ENCODE assay signal across 14 mouse cellular contexts in the genomic region with DNA sequence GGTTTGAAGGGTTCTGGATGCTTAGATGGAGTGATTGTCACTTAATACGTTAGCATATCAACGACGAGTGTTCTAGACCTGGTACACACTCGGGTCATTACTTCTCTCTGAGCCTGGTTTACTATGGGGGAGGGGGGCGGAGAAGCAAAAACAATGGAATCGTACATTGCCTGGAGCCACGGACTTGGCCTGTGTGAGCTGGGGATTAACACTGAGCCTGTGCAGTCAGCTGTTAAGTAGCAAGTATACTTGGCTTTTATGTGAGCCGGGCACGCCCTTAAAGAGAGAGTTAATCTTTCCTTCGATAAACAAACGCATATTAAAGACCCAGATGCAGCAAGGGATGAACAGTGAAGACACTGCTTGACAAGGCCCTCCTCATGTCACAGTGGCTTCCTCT. TPM values are rescaled to one million over a fixed set of nuclear protein-coding genes. Genes with fewer than 3 reads are reported as not detected.
DNase-seq lines count a peak whose midpoint lies in the region; ATAC-seq and TF ChIP-seq lines count a peak whose summit lies in the region.
"Had no signal": no experiment of that assay in that cellular context is flagged by ENCODE, and none has a peak within 500 bp of the region (broad histone marks: within the 10 kb centered on the region; RNA-seq: fewer than 3 reads in every experiment).

No protein-coding gene starts in this region.

- H3K27ac ChIP-seq in kidney, embryonic 15.5 days: peak overlapping the region; percentile 79
- no peak overlapping the region for H3K27ac ChIP-seq in midbrain, embryonic 13.5 days
- H3K27ac ChIP-seq in midbrain, embryonic 15.5 days: no peak overlapping the region
- H3K27ac ChIP-seq in left cerebral cortex, adult 2 months: no peak overlapping the region
- H3K27ac ChIP-seq: layer of hippocampus, adult 2 months; limb, embryonic 10.5 days had no signal

- H3K9ac ChIP-seq in kidney, embryonic 15.5 days: no peak overlapping the region
- H3K9ac ChIP-seq in midbrain, embryonic 13.5 days (replicated peaks): no peak overlapping the region
- no peak overlapping the region for H3K9ac ChIP-seq in midbrain, embryonic 15.5 days
- H3K9ac ChIP-seq: lung, embryonic 14.5 days had no signal

- H3K27me3 ChIP-seq in kidney, embryonic 15.5 days: no peaks in the 10 kb centered on the region
- no peaks in the 10 kb centered on the region for H3K27me3 ChIP-seq in midbrain, embryonic 13.5 days
- no peaks in the 10 kb centered on the region for H3K27me3 ChIP-seq in midbrain, embryonic 15.5 days (replicated peaks)
- H3K27me3 ChIP-seq in myocyte (ENCODE audit: control insufficient read depth, insufficient read depth, insufficient read length): no peaks in the 10 kb centered on the region

- no peak overlapping the region for H3ac ChIP-seq in myocyte (ENCODE audit: control insufficient read depth, insufficient read length)

- H3K4me3 ChIP-seq in kidney, embryonic 15.5 days (replicated peaks): no peak overlapping the region
- H3K4me3 ChIP-seq in midbrain, embryonic 13.5 days (replicated peaks): no peak overlapping the region
- no peak overlapping the region for H3K4me3 ChIP-seq in midbrain, embryonic 15.5 days
- no peak overlapping the region for H3K4me3 ChIP-seq in myocyte
- no peak overlapping the region for H3K4me3 ChIP-seq in left cerebral cortex, adult 2 months
- H3K4me3 ChIP-seq: layer of hippocampus, adult 2 months; limb, embryonic 10.5 days had no signal

- H3K36me3 ChIP-seq in kidney, embryonic 15.5 days: no peaks in the 10 kb centered on the region
- no peaks in the 10 kb centered on the region for H3K36me3 ChIP-seq in midbrain, embryonic 13.5 days
- no peaks in the 10 kb centered on the region for H3K36me3 ChIP-seq in midbrain, embryonic 15.5 days (replicated peaks)
- H3K36me3 ChIP-seq in myocyte (ENCODE audit: control insufficient read depth, insufficient read depth): no peaks in the 10 kb centered on the region
- H3K36me3 ChIP-seq: limb, embryonic 10.5 days had no signal

- 0 out of 2 replicates have a peak, but pooled peaks have one; percentile 41 for ATAC-seq in kidney, embryonic 15.5 days (replicated peaks; ENCODE audit: low FRiP score)
- ATAC-seq in midbrain, embryonic 13.5 days: peak; percentile 55
- ATAC-seq in midbrain, embryonic 15.5 days (replicated peaks): no peak

- TF ChIP-seq CTCF in left cerebral cortex, adult 2 months (IDR thresholded peaks at IDR 0.05): no peak

- H3K4me1 ChIP-seq in kidney, embryonic 15.5 days: peaks cover 6% of the 10 kb centered on the region
- H3K4me1 ChIP-seq in midbrain, embryonic 13.5 days (replicated peaks): peaks cover 5% of the 10 kb centered on the region; the same call in 1 of the 2 replicates
- peaks cover 6% of the 10 kb centered on the region for H3K4me1 ChIP-seq in midbrain, embryonic 15.5 days

- no peak overlapping the region for H3K4me2 ChIP-seq in kidney, embryonic 15.5 days
- no peak overlapping the region for H3K4me2 ChIP-seq in midbrain, embryonic 13.5 days (replicated peaks)
- no peak overlapping the region for H3K4me2 ChIP-seq in midbrain, embryonic 15.5 days
- peak overlapping the region; percentile 31 for H3K4me2 ChIP-seq in myocyte (ENCODE audit: low read depth)
- H3K4me2 ChIP-seq: liver, embryonic 11.5 days; lung, embryonic 14.5 days had no signal

- TF ChIP-seq POLR2A in myocyte (IDR thresholded peaks at IDR 0.05; ENCODE audit: insufficient read length, low read depth): no peak

- intact Hi-C loops in left cerebral cortex, adult 2 months (cut with DNase I): no loop called here

- DNase-seq in kidney, adult 9 months: no peak
- DNase-seq in Muller cell, postnatal 12 days (ENCODE audit: inconsistent ontology term): no peak
- no peak for DNase-seq in left cerebral cortex, adult 2 months (ENCODE audit: extremely low spot score in 1 of 2, low spot score in 2 of 2)
- DNase-seq: cerebellum, postnatal 36 days; gastrocnemius, postnatal 25 days; right cerebral cortex, adult 18-20 months had no signal

- WGBS in kidney, embryonic 15.5 days: 44% methylated on average over 11 of the region's 11 CpGs
- WGBS in midbrain, embryonic 13.5 days: 39% methylated on average over 11 of the region's 11 CpGs
- 38% methylated on average over 11 of the region's 11 CpGs for WGBS in midbrain, embryonic 15.5 days

- no peaks in the 10 kb centered on the region for H3K9me3 ChIP-seq in kidney, embryonic 15.5 days (replicated peaks)
- H3K9me3 ChIP-seq in midbrain, embryonic 13.5 days: no peaks in the 10 kb centered on the region
- H3K9me3 ChIP-seq in midbrain, embryonic 15.5 days: no peaks in the 10 kb centered on the region
- H3K9me3 ChIP-seq: limb, embryonic 10.5 days had no signal

- no peaks in the 10 kb centered on the region for H3K79me2 ChIP-seq in myocyte (ENCODE audit: control insufficient read depth, insufficient read depth)

TF ChIP-seq in myocyte, 11 proteins besides CTCF, POLR2A, EP300 and RAD21:
- TF ChIP-seq REST (IDR thresholded peaks at IDR 0.05; ENCODE audit: insufficient read depth, insufficient read length) (no peak), CEBPB (IDR thresholded peaks at IDR 0.05; ENCODE audit: insufficient read depth, poor library complexity, severe bottlenecking) (no peak), E2F4 (IDR thresholded peaks at IDR 0.05; ENCODE audit: insufficient read depth) (no peak), MYOG (IDR thresholded peaks at IDR 0.05; ENCODE audit: control insufficient read depth in 1 of 3, insufficient read depth in 1 of 3, insufficient read length in 2 of 3, low read depth in 2 of 3) (peak in 1 of 3 experiments; percentile 32), TCF3 (IDR thresholded peaks at IDR 0.05; ENCODE audit: insufficient read length, low read depth) (no peak), MAX (IDR thresholded peaks at IDR 0.05; ENCODE audit: low read depth) (no peak), MYOD1 (IDR thresholded peaks at IDR 0.05; ENCODE audit: control insufficient read depth in 1 of 3, insufficient read length in 2 of 3, low read depth in 2 of 3) (peak in 2 of 3 experiments; percentile 19 to 43), SRF (IDR thresholded peaks at IDR 0.05; ENCODE audit: control insufficient read depth, insufficient read length, low read depth) (no peak), POLR2AphosphoS2 (IDR thresholded peaks at IDR 0.05; ENCODE audit: insufficient read length, low read depth) (no peak)

RNA-seq across cellular contexts. Expression of a gene that starts 16.7 kb away (rescaled TPM):
- polyA plus RNA-seq in kidney, embryonic 15.5 days (2015; fragmentation: Nextera tagmentation; extraction: Ambion mirVana): 3.0 and 4.6 TPM in 2 replicates
- polyA plus RNA-seq in midbrain, embryonic 13.5 days (2015; fragmentation: Nextera tagmentation; extraction: Ambion mirVana): 4.6 TPM in 2 replicates
- polyA plus RNA-seq in midbrain, embryonic 15.5 days (2015; fragmentation: Nextera tagmentation; extraction: Ambion mirVana): 3.4 and 3.7 TPM in 2 replicates
- 11.8 TPM for polyA plus RNA-seq in myocyte (2012; fragmentation: generic; extraction: Trizol)
- total RNA-seq in left cerebral cortex, adult 2 months (2021): 100 to 1,000 TPM; 133 to 143 TPM
